Mouse (Mus musculus) lung, postnatal 14 days (tissue): ENCODE results near the gene Mmadhc.
A peak's percentile ranks its signal among the peaks of the same experiment; 100 is the strongest.

Source experiments
- DNase-seq: peaks from one replicate; pipeline ENCODE4 v3.0.0; 2021

Mmadhc gene

DNA sequence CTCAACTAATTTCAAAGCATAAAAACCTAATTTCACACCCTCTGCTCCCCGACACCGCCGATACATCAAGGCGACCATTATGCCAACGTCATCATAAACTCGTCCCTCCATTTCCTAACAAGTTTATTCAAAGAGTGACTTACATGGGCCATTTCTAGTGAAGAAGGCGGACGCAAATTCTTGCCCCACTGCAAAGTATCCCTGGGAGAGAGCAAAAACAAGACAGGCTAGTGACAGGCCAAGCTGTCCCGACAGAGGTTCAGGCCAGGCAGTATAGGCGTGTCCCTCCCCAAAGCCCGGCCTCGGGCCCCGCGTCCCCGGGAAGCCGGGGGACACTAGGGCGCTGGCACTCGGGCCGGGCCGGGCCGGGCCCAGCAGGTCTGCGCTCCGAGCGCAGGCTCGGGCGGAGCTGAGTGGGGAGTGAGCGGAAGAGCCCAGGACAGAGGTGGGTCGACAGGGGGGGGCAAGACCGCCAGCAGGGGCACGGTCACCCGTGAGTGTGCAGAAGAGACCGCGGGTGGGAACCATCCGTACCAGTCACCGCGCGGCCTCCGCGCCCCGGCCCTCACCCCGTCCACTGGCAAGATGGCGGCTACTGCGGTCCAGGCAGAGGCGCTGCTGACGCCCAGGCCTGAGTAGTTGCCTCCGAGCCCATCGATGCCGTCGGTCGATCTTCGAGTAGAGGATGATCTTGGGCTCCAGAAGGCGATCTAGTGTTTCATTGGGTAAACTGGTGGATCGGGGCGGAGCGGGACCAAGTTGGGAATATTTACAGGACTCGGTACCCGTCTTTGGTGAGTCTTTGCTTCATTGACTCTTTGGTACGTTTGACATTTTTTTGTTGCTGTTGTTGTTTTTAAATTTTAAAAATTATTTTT is at the start of gene Mmadhc:
Mmadhc (minus strand) TSS at position 693 of the 878 bp plus-strand sequence.
- DNase-seq: peak; percentile 92

DNA sequence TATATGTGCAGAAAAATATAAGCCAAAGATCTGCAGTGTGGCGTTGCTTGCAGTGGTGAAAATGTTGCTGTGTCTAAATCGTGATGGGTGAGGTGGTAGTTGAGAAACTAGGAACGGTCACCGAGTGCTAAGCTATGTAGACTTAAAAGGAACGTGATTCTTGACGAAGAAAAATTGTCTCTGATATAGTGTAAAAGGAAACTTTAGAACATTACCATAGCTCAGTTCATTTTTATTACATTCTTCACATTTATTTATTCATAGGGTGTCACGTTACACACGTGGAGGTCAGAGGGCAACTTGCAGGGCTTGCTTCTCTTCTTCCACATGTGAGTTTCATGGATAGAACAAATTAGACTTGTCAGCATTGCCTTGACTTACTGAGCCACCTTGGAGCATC is 47.0 kb upstream of the Mmadhc start:
- DNase-seq: no peak

DNA sequence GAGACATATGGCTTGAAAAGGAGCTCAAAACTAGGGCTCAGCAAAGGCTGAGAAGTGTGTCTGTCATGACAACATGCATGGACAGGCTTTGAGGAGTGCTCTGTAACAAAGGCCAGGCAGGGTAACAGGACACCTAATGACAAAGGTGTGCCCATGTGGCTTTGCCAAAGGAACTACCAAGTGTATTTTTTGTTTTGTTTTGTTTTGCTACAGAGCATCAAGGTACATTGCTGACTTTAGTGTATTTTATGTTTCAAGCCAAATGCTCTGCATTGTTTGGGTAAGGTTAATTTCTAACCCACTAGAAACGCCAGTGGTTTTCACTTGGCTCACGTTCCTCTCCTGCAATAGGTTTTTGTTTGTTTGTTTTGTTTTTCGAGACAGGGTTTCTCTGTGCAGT is 42.5 kb upstream of the Mmadhc start:
- DNase-seq: no peak

DNA sequence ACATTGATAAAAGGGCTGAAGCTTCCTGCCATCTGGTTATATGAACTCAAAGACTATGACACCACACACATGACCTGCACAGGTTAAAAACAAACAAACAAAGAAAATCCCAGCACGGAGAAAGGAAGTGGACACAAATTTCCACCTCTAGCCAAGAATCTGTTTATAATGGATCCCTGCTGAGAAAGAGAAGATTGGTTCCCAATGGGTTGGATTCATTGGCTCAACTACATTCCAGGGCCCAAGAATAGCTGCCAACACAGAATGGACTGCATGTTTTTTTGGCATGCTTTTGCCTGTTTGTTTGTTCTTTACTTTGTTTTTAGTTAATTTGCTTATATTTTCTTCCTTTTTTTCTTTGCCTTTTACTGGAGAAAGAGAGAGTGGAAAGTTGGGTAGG is 41.0 kb upstream of the Mmadhc start:
- DNase-seq: no peak

DNA sequence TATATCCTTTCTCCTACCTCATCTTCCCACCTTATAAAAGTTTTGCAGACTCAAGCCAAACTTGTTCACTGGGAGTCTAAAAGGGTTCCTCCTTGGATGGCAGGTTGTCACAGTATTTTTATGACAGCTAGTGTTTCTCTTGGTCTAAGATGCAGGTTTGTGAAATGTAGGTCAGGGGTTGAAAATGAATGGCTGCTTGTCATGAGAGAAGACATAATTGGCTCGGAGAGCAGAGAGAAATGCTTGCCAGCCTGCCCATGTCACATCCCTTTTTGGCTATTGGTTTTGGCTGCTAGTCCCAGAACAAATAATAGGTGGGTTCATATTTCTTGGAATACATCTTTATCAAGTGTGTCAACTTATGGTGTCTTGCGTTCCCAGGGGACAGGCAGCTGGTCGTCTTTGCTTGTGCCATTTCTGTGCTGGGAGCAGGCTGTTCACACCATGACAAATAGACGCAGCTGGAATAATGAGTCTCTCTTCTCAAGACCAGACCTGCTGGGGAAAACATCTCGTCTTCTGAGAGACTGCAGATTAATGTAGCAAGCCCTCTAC is 35.2 kb upstream of the Mmadhc start:
- no peak for DNase-seq

DNA sequence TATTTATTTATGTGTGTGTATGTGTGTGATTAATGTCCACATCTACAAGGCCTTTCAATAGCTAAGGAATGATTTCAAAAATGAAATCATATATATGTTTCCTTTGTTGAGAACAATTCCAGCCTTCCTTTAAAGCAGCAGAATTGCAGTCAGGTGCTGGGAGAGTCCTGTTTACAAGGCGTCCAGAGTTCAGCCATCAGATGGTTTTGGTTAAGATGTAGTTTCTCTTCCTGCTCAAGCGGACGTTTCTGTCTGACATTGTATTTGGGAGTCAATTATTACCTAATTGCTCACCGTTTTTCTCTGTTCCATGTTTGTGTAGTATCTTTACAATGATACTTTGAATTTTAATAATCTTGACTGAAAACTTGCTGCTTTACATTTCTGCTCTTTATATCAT is 31.6 kb upstream of the Mmadhc start:
- DNase-seq: no peak

DNA sequence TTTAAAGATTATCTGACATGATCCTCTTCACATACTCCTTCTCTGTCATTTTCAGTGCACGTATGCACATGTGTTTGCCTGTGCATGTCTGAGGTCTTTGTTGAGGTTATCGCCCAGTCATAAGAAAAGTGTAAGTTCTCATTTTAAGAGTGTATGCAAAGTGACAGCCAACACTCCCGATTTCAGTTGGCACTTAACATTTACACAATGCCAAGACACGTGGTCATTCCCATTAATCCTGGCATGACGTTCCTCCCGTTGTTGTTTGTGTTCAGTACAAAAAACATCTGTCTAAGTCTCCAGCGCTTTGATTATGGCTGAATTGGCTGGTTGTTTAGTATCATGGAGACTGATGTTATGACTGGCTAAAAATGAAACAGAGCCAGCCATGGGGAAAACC is 28.2 kb upstream of the Mmadhc start:
- DNase-seq: no peak

DNA sequence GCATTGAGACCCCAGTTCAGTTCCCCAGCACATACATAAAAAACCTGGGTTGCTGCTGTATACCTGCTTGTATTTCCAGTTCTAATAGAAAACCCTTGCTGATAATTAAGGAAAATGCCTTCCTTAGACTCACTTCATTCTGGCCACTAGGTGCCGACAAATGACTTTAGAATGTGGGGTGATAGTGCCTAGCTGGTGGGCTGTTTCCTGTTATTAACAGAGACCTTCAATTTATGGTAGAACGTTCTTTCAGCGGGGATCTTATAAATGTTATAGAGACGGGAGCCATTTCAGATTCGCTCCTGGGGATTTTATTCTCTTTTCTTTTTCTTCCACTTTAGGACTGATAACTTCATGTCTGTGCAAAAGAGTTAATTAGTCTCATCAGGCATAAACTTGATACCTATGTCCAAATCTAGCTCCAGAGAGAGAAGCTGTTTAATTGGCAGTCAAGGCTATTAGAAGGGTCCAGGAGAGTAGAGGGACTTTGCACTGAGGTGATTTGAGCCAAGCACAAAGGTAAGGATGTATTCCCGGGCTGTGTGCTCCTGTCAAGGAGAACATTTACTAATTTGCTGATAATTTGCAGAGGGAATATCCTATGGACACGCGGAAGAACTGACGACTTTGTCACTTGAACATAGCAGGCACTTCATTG is 10.2 kb upstream of the Mmadhc start:
- peak; percentile 62 for DNase-seq

DNA sequence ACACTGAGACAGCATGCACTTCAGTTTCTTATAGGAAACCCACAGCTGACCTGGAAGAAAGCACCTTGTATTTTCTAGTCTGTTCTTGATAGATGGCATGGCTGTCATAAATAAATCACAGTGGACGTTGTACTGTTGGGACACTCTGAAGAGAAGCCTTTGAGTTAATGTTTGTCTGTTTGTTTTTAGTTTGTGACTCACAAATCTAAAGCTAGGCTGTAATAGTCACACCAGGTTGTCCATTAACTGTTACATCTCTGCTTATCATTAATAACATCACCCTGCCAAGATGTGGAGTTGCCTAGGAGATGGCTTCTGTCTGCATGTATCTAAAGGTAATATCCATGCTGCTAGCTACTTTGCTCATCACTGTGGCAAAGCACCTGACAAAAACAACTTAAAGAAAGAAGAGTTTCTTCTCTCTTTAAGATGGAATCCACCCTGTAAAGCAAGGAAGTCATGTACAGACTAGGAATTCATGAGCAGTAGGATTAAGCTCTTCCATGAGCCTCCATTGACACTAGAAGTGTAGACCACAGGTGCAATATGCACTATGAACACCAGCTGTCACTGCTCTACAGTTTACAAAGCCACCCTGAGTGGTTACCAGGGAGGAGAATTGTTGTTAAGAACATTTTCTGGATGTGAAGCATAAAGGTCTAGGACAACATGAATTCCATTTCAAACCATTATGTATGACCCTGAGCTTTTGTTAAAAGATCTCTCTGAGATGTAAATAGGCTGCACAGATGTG is 8.4 kb upstream of the Mmadhc start:
- no peak for DNase-seq

DNA sequence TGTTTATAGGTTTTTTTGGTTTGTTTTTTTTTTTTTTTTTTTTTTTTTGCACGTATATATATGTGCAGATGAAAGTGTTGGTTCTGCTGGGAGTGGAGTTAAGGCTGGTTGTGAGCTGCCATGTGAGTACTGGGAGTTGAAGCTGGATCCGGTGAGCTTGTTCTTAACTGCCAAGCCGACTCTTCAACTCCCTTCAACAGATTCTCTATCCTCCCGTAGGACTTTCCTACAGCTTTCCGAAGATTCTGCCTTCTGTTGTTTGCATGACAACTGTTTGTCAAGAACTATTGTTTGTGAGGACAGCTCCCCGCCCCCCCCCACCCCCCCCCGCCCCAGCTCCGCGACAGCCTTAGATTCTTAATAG is 368 bp upstream of the Mmadhc start:
- DNase-seq: no peak

DNA sequence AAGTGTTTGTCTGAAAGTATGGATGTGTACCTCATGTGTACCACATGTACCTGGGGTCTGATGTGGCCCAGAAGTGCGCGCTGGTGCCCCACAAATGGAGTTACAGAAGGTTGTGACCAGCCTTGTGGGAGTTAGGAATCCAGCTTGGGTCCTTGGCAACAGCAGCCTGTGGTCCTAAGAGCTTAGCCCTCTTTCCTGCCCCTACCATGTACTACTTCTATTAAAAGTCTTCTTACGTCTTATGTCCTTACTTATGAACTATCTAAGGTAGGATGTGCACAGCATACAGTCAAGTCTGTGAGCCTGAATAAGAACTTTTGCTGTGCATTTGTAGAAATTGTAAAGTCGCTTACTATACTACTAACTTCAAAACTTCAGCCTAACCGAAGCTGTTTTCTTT is 1.0 kb downstream of the Mmadhc start:
- DNase-seq: no peak

DNA sequence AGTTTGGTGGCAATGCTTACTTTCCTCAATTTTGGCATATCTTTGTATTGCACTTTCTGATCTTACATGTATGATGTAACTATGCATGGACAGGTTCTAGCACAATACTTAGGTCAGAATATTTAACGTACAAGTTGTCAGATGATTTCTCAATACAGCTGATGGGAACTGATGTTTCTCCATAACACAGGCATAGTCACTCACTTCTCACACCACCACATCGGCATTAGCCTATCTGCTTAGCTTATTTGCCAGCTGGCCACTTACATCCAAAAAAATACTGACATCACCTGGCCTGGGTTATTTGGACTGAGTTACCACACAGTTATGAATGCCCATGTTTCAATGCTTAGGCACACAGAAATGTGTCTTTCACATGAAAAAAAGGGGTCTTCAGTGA is 2.5 kb downstream of the Mmadhc start:
- DNase-seq: no peak

DNA sequence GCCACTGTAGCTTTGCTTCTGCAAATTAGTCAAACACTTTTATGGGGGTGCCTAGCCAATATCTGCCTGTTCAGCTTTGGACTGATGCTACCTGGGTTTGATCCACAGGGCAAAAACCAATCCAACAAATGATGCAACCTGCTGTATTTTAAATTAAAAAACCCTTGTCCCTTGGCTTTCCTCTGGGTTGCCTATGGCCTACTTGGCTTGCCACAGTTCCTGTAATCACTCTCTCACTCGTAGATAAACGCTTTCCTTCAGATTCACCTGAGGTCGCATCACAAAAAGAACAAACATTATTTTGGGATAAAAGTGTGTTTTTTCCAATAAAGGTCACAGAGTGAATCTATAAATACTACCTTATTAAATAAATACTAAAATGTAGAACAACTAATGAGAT is 3.0 kb downstream of the Mmadhc start:
- no peak for DNase-seq

DNA sequence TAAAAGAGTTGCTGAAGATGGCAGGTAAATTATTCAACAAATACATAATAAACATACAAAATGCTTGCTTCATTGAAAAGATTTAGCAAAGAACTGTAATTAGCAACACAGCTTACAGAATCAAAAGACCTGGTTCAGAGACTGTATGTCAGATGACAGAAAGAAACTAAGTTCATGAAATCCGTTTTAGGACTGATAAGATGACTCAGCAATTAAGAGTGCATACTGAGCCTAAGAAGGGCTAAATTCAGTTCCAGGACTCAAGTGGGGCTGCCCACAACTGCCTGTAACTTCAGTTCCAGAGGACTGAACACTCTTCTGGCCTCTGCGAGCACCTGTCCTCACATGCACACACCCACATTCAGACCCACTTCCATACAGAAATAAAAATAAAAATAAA is 4.7 kb downstream of the Mmadhc start:
- no peak for DNase-seq

DNA sequence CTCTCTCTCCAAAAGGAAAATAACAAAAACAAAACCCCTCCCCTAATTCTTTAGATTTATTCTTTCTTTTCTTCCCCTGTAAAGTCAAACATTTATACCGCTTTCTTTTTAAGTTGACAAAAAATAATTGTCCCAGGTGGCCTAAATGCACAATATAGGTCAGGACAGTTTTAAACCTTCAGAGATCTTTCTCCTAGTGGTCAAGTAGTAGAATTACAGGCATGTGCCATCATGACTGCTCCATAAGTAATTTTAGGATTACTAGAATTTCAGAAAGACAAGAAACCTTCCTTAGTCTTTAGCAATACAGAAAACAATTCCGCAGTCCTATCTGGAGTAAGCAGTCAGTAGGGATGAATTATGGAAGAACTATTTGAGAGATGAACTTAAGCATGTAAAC is 5.8 kb downstream of the Mmadhc start:
- DNase-seq: no peak

DNA sequence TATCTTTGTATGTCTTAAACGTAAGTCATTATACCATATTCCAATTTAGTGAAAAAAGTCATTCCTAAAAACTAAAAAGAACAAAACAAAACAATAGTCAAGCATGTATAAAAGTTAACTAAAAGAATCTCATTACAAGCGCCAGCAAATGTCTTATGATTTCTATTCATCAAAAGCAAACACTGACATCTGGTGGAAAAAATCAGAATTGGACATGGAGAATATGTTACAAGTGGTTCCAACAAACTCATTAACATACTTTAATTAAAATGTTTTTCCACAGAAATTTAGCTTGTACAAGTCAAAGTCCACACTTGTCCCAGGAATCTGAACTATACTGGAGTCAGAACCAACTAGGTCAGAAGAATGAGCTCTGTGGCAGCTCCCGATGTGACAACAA is 11.8 kb downstream of the Mmadhc start:
- DNase-seq: no peak

DNA sequence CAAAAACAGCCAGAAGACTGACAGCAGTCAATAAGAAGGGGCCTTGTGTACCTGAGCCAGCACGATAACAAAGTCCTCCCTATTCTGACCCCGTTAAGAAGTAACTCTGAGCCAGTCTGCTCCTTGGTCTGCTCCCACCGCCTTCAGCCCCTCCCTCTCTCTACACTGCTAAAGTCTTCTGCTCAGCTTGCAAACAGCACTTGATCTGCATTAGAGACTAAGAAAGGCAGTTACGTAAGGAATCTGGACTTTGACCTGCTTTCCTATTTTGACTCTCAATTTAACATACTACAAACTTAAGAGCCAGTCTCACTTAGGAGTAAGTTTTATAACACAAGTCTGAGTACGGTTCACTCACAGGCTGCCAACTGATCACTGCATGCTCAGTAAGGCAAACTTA is 12.6 kb downstream of the Mmadhc start:
- DNase-seq: no peak

DNA sequence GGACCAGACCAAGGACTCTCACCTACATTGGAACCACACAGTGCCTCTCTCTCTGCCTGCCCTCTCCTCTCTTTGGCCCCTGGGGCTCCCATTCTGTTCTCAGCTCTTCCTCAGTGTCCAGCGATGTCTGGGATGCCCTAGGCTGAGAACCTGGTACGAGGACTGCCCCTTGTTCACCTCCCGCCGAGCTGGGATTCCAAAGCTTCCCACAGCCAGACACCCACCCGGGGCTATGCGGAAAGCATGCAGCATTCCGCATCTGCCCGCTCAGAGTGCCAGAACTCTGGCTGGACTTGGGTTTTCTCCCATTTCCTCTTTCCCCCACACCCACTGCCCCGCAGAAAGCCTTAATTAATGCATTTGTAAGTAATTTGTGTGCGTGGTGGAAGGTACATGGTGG is 19.9 kb downstream of the Mmadhc start:
- no peak for DNase-seq

DNA sequence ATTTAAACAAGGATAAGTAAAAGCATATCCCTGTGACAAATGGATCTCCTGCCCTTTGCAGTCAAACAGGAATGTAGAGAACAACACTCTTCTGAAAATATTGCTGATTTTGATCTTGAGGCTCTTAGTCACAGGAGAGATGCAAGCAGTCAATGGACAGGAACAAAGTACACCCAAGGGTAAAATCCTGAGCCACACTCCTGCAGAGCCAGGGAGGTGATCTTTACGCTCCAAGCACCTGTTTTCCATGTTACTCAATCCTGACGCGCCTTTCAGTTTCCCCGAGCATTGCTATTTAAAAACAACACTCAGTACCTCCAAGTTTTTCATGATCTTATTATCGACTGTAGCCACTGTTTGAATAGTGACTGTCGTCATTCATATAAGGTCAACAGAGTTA is 23.2 kb downstream of the Mmadhc start:
- DNase-seq: no peak

DNA sequence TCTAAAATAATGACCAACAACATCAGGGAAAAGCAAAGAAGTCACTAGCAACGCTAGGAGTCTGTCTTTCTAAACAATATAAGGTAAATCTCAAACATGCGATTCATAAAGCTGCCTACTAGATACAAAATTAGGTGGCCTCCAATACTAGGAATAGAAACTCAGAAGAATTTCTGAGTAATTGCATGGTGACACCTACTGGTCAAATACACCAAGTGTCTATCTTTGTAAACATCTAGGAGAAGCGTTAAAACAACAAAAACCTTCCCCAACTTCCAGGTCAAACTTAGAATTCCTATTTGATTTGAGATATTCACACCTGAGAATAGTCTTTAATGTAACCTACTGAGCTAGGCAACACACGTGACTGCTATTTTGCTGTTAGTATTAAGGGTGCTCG is 24.4 kb downstream of the Mmadhc start:
- DNase-seq: no peak

DNA sequence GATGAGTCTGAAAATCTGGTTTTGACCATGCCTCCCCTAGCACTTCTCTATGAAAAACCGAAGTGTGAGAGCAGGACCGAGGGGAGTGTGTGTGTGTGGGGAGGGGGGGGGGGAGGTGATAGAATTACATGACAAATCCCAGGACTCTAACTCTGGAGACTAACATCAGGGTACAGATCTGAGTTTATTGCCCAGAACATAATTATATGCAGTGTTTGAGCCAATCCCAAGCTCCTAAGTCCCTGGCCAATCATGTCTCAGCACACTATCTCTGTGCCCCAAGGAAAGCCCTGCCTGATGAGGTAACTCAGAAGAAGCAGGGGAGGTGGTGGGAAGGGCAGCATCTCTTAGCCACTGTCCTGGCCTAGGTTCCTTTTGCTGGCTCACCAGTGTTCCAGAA is 28.1 kb downstream of the Mmadhc start:
- no peak for DNase-seq

DNA sequence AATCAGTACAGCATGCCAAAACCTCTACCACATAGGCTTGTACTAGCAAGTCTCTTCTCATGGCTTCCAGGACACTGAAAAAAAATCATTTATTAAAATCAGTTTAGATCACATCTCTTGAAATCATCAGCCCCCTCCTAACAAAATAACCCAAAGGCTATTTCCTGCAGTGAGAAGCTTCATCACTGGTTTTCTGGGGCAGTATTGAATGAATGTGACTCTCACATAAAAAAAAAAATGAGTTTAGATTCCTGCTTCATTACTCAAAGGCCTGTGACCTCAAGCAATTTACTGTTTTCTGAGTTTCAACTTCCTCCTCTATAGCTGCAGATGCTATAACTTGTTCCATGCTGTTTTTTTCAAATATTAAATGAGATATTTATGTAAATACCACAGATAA is 29.6 kb downstream of the Mmadhc start:
- no peak for DNase-seq

DNA sequence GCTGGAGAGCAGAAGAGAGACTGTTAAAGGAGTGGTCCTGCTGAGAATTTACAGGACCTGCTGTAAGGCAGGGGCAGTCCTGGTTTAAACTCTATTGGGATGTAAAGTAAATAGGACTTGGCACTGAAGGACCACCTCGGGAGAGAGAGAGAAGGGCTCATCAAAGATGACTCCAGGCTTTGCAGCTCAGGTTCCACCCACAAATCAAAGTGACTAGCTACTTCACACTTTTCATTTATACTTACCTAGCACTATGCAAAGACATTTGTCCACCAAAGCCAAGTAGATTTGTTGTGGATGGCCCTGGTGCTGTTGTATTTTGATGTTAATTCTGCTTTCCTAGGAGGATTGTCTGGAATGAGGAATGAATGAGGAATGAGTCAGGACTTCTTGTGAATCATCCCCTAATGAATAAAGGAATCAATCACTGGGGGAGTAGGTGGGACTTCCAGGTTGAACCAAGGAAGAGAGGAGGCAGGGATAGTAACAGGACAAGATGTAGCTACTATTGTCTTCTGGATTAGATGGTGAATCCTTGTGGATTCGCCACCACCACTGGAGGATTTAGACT is 31.3 kb downstream of the Mmadhc start:
- no peak for DNase-seq
